Mouse (Mus musculus) CH12.LX (cell line): Measurements from ENCODE around the gene Pbxip1. TPM values are rescaled to one million over a fixed set of nuclear protein-coding genes. Genes with fewer than 3 reads are reported as not detected.

Experiments used
- DNase-seq: peaks from one replicate; pipeline ENCODE4 v3.0.0-alpha.2; 2013; ENCODE audit errors: extremely low read depth
- H3K27ac ChIP-seq: 2 replicates; pipeline ENCODE4 v1.5.1; 2012; ENCODE audit warnings: low read depth, mild to moderate bottlenecking, control low read depth, moderate library complexity; ENCODE audit not compliant: insufficient read depth
- H3K27me3 ChIP-seq: replicated peaks from 2 replicates; pipeline ENCODE3; 2012; ENCODE audit warnings: inconsistent platforms
- H3K36me3 ChIP-seq, 2 experiments: replicated peaks in 1 of 2; 2 replicates each; pipeline versions ENCODE3 to v1.6.1; 2012; ENCODE audit warnings: inconsistent platforms in 1 of 2, low read length in 1 of 2, mild to moderate bottlenecking in 1 of 2, mixed read lengths in 1 of 2, moderate library complexity in 1 of 2; ENCODE audit not compliant: control insufficient read depth in 1 of 2, insufficient read depth in 1 of 2
- H3K4me1 ChIP-seq, 2 experiments: 2 replicates each; pipeline ENCODE4 v1.6.1; 2012; ENCODE audit warnings: inconsistent platforms in 1 of 2, moderate library complexity in 1 of 2; ENCODE audit not compliant: insufficient read depth in 2 of 2, control insufficient read depth in 1 of 2
- H3K4me2 ChIP-seq: 2 replicates; pipeline ENCODE4 v1.6.1; 2012; ENCODE audit warnings: low read depth, mild to moderate bottlenecking, control low read depth; ENCODE audit not compliant: poor library complexity, insufficient read depth, severe bottlenecking
- H3K4me3 ChIP-seq, 3 experiments: fragments of 150-350 bp in 1 of 3; sonication (generic) in 1 of 3; replicated peaks in 1 of 3; 2 replicates each; pipeline versions ENCODE3 to v1.5.1; 2011 to 2012; ENCODE audit warnings: low read depth in 2 of 3, low read length in 2 of 3, mild to moderate bottlenecking in 2 of 3, moderate library complexity in 2 of 3, control low read depth in 1 of 3, improper control_type of control experiment in 1 of 3, inconsistent platforms in 1 of 3, mixed read lengths in 1 of 3; ENCODE audit not compliant: poor library complexity in 1 of 3
- H3K79me2 ChIP-seq: replicated peaks from 2 replicates; pipeline ENCODE4 v1.6.1; 2012; ENCODE audit warnings: mild to moderate bottlenecking, moderate library complexity; ENCODE audit not compliant: control insufficient read depth, poor library complexity, insufficient read depth, severe bottlenecking; ENCODE audit errors: extremely low read depth
- H3K9ac ChIP-seq: 2 replicates; pipeline ENCODE4 v1.6.1; 2012; ENCODE audit warnings: low read depth, mild to moderate bottlenecking, control low read depth, moderate library complexity; ENCODE audit not compliant: insufficient read depth
- H3K9me3 ChIP-seq: replicated peaks from 2 replicates; pipeline ENCODE3; 2012; ENCODE audit warnings: low read length, inconsistent platforms, mixed read lengths
- E2F4 ChIP-seq: IDR thresholded peaks from 2 replicates; pipeline ENCODE4 v1.6.1; 2011; ENCODE audit warnings: low read depth, low read length, improper control_type of control experiment; ENCODE audit not compliant: insufficient replicate concordance
- ELF1 ChIP-seq: IDR thresholded peaks from 2 replicates; pipeline ENCODE4 v1.6.1; 2014; ENCODE audit warnings: low read depth, mild to moderate bottlenecking, inconsistent platforms, low read length, improper control_type of control experiment
- EP300 ChIP-seq: IDR thresholded peaks from 2 replicates; pipeline ENCODE4 v1.6.1; 2011; ENCODE audit warnings: low read length, improper control_type of control experiment
- ETS1 ChIP-seq: conservative IDR thresholded peaks from 2 replicates; pipeline ENCODE4 v1.6.1; 2012; ENCODE audit warnings: low read depth, mild to moderate bottlenecking, inconsistent platforms, low read length, improper control_type of control experiment, moderate library complexity
- HCFC1 ChIP-seq: IDR thresholded peaks from 2 replicates; pipeline ENCODE4 v1.6.1; 2012; ENCODE audit warnings: low read depth, mild to moderate bottlenecking, inconsistent platforms, low read length, improper control_type of control experiment
- JUN ChIP-seq: IDR thresholded peaks from 2 replicates; pipeline ENCODE4 v1.6.1; 2011; ENCODE audit warnings: low read depth, mild to moderate bottlenecking, low read length, improper control_type of control experiment, moderate library complexity; ENCODE audit not compliant: insufficient read depth
- KAT2A ChIP-seq: IDR thresholded peaks from 2 replicates; pipeline ENCODE4 v1.6.1; 2012; ENCODE audit warnings: low read length, improper control_type of control experiment, inconsistent platforms; ENCODE audit not compliant: insufficient replicate concordance
- MAFK ChIP-seq: IDR thresholded peaks from 2 replicates; pipeline ENCODE4 v1.6.1; 2011; ENCODE audit warnings: low read length, improper control_type of control experiment; ENCODE audit not compliant: insufficient replicate concordance
- MEF2A ChIP-seq: IDR thresholded peaks from 2 replicates; pipeline ENCODE4 v1.6.1; 2014; ENCODE audit warnings: low read depth, mild to moderate bottlenecking, inconsistent platforms, low read length, improper control_type of control experiment, borderline replicate concordance
- MXI1 ChIP-seq: IDR thresholded peaks from 2 replicates; pipeline ENCODE4 v1.6.1; 2011; ENCODE audit warnings: mild to moderate bottlenecking, low read depth, low read length, improper control_type of control experiment
- MYC ChIP-seq: IDR thresholded peaks from 2 replicates; pipeline ENCODE4 v1.6.1; 2011; ENCODE audit warnings: low read depth, mild to moderate bottlenecking, improper control_type of control experiment, low read length
- NRF1 ChIP-seq: IDR thresholded peaks from 2 replicates; pipeline ENCODE4 v1.6.1; 2014; ENCODE audit warnings: low read depth, mild to moderate bottlenecking, inconsistent platforms, low read length, improper control_type of control experiment, moderate library complexity
- PAX5 ChIP-seq: IDR thresholded peaks from 2 replicates; pipeline ENCODE4 v1.6.1; 2012; ENCODE audit warnings: low read length, inconsistent platforms, mixed read lengths
- POLR2A ChIP-seq: IDR thresholded peaks from 2 replicates; pipeline ENCODE4 v1.6.1; 2011; ENCODE audit warnings: low read depth, mild to moderate bottlenecking, improper control_type of control experiment, low read length
- RAD21 ChIP-seq: IDR thresholded peaks from 2 replicates; pipeline ENCODE4 v1.6.1; 2011; ENCODE audit warnings: low read depth, mild to moderate bottlenecking, low read length, improper control_type of control experiment, moderate library complexity
- RCOR1 ChIP-seq: conservative IDR thresholded peaks from 2 replicates; pipeline ENCODE4 v1.6.1; 2012; ENCODE audit warnings: low read depth, mild to moderate bottlenecking, inconsistent platforms, low read length, improper control_type of control experiment
- SIN3A ChIP-seq: IDR thresholded peaks from 2 replicates; pipeline ENCODE4 v1.6.1; 2012; ENCODE audit warnings: low read length, improper control_type of control experiment, inconsistent platforms
- SMC3 ChIP-seq: IDR thresholded peaks from 2 replicates; pipeline ENCODE4 v1.6.1; 2011; ENCODE audit warnings: low read depth, low read length, improper control_type of control experiment
- TCF12 ChIP-seq: IDR thresholded peaks from 2 replicates; pipeline ENCODE4 v1.6.1; 2014; ENCODE audit warnings: low read depth, mild to moderate bottlenecking, inconsistent platforms, low read length, improper control_type of control experiment
- USF1 ChIP-seq: IDR thresholded peaks from 2 replicates; pipeline ENCODE4 v1.6.1; 2014; ENCODE audit warnings: low read depth, mild to moderate bottlenecking, inconsistent platforms, low read length, improper control_type of control experiment
- ZC3H11A ChIP-seq: IDR thresholded peaks from 2 replicates; pipeline ENCODE4 v1.6.1; 2012; ENCODE audit warnings: low read depth, mild to moderate bottlenecking, inconsistent platforms, low read length, improper control_type of control experiment
- ZKSCAN1 ChIP-seq: IDR thresholded peaks from 2 replicates; pipeline ENCODE4 v1.6.1; 2012; ENCODE audit warnings: low read depth, inconsistent platforms, low read length, improper control_type of control experiment, borderline replicate concordance
- ZNF384 ChIP-seq: IDR thresholded peaks from 2 replicates; pipeline ENCODE4 v1.6.1; 2012; ENCODE audit warnings: low read depth, low read length, improper control_type of control experiment, inconsistent platforms
- dilution Hi-C: fragments of 300-500 bp; cut with MboI; formaldehyde crosslinking; loops from 2 replicates; pipeline ENCODE4 v1.14.3; 2020; ENCODE audit warnings: low sequenced_read_pairs; ENCODE audit not compliant: extremely low pct_unique_long_range_greater_than_20kb, extremely low pct_ligation_motif_present
- in situ Hi-C: fragments of 300-500 bp; cut with MboI; formaldehyde crosslinking; loops from 3 replicates; pipeline ENCODE4 v1.14.3; 2019; ENCODE audit warnings: low sequenced_read_pairs, low pct_ligation_motif_present, low pct_unique_long_range_greater_than_20kb, mixed read lengths
- polyA plus RNA-seq: library from polyadenylated mRNA; unstranded; fragments of >175 nt; gene quantifications from 2 replicates; pipeline ENCODE4 v1.2.1, GENCODE M21; 2012; ENCODE audit warnings: low read depth; ENCODE audit not compliant: insufficient read length
- total RNA-seq, 2 experiments: library from RNA; depleted of rRNA; stranded (reverse); fragments of 300-350 nt in 1 of 2; fragments of >200 nt in 1 of 2; gene quantifications; 2 replicates each; pipeline ENCODE4 v1.2.3; 2012 to 2014

Pbxip1 gene
- total and polyA plus RNA-seq, 3 experiments = 14.1 to 18.4 (median 17.6) TPM

GRCm38 (mm10) chr3:89473838-89474237 is 37.3 kb downstream of the Pbxip1 start:
- Histone ChIP-seq H3K27me3 (no peaks in the 10 kb centered on the region), H3K9ac (no peak overlapping the region), H3K4me2 (no peak overlapping the region), H3K9me3 (no peaks in the 10 kb centered on the region), H3K27ac (no peak overlapping the region), H3K4me3 (no peak overlapping the region), H3K79me2 (no peaks in the 10 kb centered on the region), H3K36me3 (peaks cover 0 to 15% of the 10 kb centered on the region in 2 experiments), H3K4me1 (peaks cover 0 to 14% of the 10 kb centered on the region in 2 experiments; a peak in 2 of 4 replicates)
- TF ChIP-seq MEF2A (no peak), SMC3 (no peak), NRF1 (no peak), USF1 (no peak), ZKSCAN1 (no peak), KAT2A (no peak), TCF12 (no peak), JUN (no peak), MXI1 (no peak), ZC3H11A (no peak), E2F4 (no peak)
- in situ Hi-C loops (no loop called here), dilution Hi-C loops (no loop called here)
- no peak for DNase-seq

GRCm38 (mm10) chr3:89479055-89479454 is 42.5 kb downstream of the Pbxip1 start:
- DNase-seq = no peak
- H3K79me2 ChIP-seq = no peaks in the 10 kb centered on the region
- no peaks in the 10 kb centered on the region for H3K27me3 ChIP-seq
- H3K27ac ChIP-seq = no peak overlapping the region
- no peak overlapping the region for H3K4me3 ChIP-seq
- no peaks in the 10 kb centered on the region for H3K9me3 ChIP-seq
- in situ Hi-C loops (no loop called here), dilution Hi-C loops (no loop called here)
- no peak overlapping the region for H3K9ac ChIP-seq
- H3K4me2 ChIP-seq = no peak overlapping the region
- TF ChIP-seq ETS1 (no peak), EP300 (no peak), HCFC1 (no peak), SMC3 (no peak), MXI1 (no peak), SIN3A (no peak), RCOR1 (no peak), KAT2A (no peak), ZNF384 (no peak), MAFK (no peak), E2F4 (no peak), POLR2A (no peak), MYC (no peak), PAX5 (no peak), RAD21 (no peak), NRF1 (no peak), TCF12 (no peak), ELF1 (no peak)
- H3K36me3 ChIP-seq = no peaks in the 10 kb centered on the region
- H3K4me1 ChIP-seq = peaks cover 8 to 9% of the 10 kb centered on the region in 2 experiments
